Mouse (Mus musculus) embryo, embryonic 9.5 days (tissue): ENCODE results near the gene Gm21833.
"Not testable (repeated sequence)": the region's sequence is repeated elsewhere in the genome, so short reads cannot be mapped to it uniquely, and the experiment has no call there.

Experiments used
- DNase-seq: peaks from one replicate; pipeline ENCODE4 v3.0.0-alpha.2; 2017; ENCODE audit errors: extremely low spot score

The Gm21833 gene

DNA sequence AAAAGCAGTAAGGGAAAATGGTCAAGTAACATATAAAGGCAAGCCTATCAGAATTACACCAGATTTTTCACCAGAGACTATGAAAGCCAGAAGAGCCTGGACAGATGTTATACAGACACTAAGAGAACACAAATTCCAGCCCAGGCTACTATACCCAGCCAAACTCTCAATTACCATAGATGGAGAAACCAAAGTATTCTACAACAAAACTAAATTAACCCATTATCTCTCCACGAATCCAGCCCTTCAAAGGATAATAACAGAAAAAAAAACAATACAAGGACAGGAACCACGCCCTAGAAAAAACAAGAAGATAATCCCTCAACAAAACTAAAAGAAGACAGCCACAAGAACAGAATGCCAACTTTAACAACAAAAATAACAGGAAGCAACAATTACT lies at the start of gene Gm21833:
Gene Gm21833, plus strand, starts transcription at position 301 of the 400 bp plus-strand sequence.
- DNase-seq, result not testable (repeated sequence)

DNA sequence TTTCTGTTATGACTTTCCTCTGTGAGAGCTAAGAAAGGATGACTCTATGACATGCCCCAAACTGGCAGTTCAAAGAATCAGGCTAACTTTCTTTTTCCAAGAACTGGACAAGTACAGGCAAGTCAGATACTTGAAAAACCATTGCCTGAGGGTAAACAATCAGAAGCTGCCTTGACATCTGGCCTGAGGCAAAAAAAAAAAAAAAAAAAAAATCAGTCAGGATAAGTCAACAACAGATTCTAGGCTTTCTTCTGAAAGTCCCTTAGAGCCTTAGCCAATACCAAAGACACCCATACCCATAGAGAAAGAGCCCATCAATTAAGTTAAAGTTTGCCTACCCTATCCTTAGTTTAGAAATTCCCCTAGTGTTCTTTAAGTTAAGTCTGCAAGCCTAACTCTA lies 38.7 kb upstream of the Gm21833 start:
- no peak for DNase-seq

DNA sequence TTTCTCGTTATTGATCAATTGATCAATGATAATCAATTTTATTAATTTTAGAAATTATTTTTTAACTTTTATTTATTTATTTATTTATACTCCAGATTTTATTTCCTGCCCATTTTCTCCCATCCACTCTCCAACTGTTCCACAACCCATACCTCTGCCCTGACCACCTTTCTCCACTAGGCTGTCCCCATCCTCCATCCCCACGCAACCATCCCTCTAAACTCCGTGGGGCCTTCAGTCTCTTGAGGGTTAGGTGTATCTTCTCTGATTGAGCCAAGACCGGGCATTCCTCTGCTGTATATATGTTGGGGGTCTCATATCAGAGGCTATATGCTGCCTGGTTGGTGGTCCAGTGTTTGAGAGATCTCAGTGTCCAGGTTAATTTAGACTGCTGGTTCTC lies 31.7 kb upstream of the Gm21833 start:
- no peak for DNase-seq

DNA sequence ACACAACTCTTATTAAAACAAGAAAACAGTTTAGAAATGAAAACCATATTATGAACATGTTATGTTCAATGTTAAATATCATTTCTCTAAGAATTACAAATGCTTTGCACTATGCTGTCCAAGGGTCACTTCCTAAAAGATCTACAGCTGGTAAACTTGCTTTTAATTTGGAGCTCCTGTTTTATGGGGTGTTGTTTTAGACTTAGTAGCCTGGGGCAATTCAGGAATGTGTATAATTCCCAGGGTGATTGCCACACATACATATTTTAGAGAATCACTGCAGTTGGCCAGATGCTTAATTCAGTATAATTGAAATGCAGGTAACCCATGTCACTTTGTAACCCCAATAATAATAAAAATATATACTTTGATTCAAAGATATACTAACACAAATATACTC lies 12.9 kb upstream of the Gm21833 start:
- no peak for DNase-seq

DNA sequence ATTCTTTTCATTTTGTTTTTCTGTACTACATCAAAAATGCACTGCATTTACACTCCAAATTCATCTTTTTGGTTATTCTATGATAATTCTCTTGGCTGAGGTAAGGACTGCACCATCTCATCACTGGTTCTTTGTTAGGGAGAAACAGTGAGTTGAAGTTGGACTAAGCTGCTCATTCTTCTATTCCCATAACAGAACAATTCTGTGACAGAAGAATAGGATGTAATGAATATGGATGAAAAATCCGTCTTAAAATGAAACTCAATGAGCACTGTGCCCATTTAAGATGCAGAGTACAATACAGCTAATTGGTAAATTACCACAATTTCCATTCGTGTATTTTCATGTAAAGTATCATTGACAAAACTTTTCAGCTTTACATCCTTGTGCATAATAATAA lies 11.6 kb upstream of the Gm21833 start:
- DNase-seq, result no peak

DNA sequence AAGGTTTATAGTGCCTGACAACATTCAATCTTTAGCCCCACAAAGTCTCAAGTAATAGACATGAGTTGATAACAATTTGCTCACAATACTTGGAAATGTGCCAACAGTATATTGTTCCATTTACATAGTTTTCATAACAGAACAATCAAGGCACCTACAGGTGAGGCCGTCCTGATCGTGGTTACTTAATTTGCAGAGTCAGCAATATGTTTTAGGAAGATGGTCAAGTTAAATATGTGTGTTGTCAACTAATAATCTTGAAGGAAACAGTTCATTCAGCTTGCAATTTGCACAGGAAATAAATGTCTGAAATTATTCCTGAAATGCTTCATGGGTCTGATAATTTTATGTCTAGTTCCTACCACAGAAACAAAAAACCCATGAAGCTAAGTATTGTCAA lies 27.6 kb downstream of the Gm21833 start:
- DNase-seq, result no peak

DNA sequence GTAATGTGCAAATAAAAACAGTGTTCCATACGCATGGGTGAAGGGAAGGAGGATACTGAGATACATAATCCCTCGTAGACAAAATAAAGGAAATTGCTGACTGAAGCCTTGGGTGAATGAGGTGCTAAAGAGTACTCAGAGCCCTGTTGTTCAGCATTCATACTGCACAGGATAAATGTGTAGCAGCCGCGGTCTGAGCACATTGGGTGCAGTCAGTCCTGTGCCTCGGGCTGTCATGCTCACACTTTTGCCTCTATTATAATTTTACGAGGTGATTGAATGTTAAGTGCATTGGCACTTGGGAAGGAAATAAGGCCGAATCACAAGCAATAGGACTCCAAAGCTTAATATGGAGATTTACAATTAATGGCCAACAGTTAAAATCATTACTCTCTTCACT lies 36.4 kb downstream of the Gm21833 start:
- DNase-seq, result no peak
